Mouse (Mus musculus) heart, postnatal 10 days (tissue): ENCODE data around the gene Nt5e. TPM values are rescaled to one million over a fixed set of nuclear protein-coding genes. Genes with fewer than 3 reads are reported as not detected.
A peak's percentile ranks its signal among the peaks of the same experiment; 100 is the strongest.
"Not testable (repeated sequence)": the region's sequence is repeated elsewhere in the genome, so short reads cannot be mapped to it uniquely, and the experiment has no call there.

Source experiments
- DNase-seq, 2 experiments: peaks; one replicate each; pipeline ENCODE4 v3.0.0; 2021
- intact Hi-C: fragments of 180-260 bp; cut with DNase I; formaldehyde crosslinking; loops from one replicate; pipeline ENCODE4 v1.15.1; 2025
- total RNA-seq, 2 experiments: library from RNA; stranded (reverse); gene quantifications; 2 replicates each; pipeline ENCODE4 v1.2.3; 2021

Nt5e gene
- 10 to 100 TPM; 11.6 to 12.5 TPM for total RNA-seq

DNA sequence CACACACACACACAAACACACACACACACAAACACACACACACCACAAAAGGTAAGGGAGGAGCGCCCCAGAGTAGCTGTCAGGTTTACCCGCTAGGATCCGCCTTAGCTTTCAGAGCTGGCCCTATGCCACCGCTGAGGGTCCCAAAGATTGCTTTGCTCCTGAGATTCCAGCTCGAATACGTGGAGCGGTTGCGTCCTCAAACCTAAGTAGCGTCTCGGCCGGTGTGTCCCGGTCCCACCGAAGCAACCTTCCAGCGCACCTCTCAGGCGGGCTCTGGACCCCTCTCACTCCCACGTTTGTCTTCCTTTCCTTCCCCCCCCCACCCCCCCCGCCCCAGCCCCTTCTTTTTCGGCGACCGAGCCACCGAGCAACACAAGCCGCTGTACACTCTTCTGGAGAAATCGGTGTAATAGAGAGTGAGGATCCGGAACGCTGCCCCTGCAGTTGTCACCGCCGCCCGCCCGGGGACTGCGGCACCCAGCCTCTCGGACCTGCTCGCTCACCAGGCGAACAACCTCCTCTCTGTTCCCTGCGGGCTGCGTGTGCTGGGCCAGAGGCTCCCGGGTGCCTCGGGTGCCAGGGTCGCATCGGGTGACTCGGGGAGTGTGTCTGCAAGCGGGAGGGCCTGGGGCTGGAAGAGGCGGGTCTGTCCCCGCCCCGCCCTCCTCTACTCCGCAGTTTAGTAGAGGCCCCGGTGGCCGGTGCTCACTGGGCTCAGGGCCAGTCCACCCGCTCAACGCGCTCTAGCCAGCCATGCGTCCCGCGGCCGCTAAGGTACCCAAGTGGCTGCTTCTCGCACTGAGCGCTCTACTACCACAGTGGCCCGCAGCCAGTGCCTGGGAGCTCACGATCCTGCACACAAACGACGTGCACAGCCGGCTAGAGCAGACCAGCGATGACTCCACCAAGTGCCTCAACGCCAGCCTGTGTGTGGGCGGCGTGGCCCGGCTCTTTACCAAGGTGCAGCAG, at the start of gene Nt5e:
TSS of gene Nt5e (plus strand) at position 268 of the 972 bp plus-strand sequence.
- intact Hi-C loops: loop anchor here (2.0 to 5.0 kb wide), 3 partner anchors 35 to 65 kb away; no protein-coding TSS in a partner anchor
- DNase-seq: peak; percentile 87 to 89

DNA sequence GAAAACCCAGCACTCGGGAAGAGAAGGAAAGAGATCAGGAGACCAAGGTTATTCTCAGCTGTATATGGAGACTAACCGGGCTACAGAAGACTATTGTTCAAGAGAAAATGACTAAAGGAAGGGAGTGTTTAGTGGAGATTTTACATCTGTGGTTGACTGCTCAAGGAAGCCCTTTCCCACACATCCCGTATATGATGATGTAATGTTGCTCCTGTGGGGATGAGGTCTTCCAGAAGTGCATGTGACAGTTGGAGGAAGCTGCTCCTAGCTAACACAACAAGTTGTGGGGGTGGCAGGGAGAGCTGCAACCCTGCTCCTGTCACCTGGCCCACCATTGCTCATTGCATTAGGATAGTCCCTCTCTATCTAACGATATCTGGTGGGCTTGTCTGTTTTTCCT, 49.4 kb upstream of the Nt5e start:
- intact Hi-C loops: loop anchor here (2.0 kb wide), 1 partner anchor 49 kb away; the partner anchor contains the start of gene Nt5e
- DNase-seq: peak in 1 of 2 experiments; percentile 15

DNA sequence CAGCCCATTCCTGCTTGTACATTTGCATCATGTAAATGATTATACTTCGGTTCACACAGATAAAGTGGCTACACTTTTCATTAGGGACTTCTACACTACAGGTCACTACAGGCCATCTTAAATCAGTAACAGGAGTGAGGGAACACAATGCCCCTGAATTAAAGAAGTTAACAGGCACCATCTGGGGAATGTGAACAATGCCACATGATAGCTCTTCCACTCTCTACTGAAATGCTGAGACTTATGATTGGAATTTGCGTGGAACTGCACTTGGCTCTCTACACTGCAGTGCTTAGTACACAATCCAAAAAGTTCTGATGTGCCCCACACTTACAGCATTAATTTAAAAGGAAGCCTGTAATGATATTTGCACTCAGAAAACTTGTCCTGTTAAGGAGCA, 47.3 kb upstream of the Nt5e start:
- intact Hi-C loops: no loop called here

DNA sequence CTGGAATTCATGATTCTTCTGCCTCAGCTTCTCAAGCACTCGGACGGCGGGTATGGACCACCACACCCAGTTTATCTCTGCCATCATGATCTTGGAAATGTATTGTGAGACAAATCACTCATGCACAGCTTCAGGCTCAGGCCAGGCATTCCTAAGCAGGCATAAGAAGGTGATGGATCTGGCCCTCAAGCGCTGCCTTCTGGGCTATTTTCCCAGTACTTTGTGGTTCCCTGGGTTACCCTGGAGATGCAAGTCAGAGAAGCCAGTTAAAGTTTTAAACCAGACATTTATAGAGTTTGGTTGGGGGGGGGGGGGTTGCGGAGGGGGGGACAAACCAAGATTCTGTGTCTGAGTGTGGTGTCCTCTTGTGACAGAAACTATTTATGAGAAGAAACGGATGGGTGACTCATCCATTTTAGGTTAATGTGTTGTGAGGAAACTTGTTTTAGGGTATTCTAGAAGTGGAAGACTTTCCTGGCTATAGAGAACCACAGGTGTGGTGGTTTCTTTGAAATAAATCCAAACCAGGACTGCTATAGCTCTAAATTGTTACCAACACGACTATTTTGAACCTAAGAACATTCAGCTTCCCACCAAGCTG, 37.3 kb upstream of the Nt5e start:
- DNase-seq: no peak
- intact Hi-C loops: no loop called here

More for the DNA sequence above, 47.3 kb upstream of the Nt5e start:
- DNase-seq: no peak

DNA sequence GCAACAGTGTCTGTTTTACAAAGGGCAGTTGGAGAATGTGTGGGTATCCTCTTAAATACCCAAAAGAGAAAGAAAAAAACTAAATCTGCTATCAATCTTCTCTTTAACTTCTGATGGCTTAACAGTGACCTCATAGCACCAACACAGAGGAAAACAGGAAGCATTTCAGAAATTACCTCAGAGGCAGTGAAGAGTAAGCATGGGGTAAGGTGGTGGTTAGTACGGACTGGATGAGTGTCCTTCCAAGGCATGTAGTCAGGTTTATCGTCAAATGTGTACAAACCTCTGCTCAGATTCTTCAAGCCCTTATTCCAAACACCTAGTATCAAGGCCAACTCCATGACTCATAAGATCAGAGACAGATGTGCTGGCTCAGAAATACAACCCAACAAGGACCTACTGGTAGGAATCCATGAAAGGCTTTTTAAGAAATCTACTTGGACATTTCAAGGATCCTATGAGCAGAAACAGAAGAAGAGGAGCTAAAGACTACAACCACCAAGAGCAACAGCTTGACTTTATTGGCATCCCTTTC, 34.1 kb upstream of the Nt5e start:
- DNase-seq: no peak

DNA sequence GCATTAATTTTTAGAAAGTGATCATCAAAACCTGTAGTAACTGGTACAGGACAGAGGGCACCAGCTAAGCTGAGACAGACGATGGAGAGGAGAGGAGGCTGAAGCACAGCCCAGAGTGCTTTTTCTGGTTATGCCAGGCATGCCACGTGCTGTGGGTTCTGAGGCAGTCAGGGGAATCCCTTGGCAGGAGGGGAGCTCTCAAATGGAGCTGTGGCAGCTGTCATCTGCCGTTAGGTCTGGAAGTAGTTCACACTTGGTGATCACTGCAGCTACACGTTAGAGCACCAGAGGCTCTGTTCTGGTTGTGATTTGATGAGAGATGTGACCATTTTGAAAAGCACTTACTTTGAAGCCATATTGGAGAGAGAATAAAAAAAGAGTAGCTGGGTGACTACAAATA, 31.2 kb upstream of the Nt5e start:
- intact Hi-C loops: no loop called here
- DNase-seq: peak; percentile 44 to 53

More for the DNA sequence above, 34.1 kb upstream of the Nt5e start:
- intact Hi-C loops: no loop called here

DNA sequence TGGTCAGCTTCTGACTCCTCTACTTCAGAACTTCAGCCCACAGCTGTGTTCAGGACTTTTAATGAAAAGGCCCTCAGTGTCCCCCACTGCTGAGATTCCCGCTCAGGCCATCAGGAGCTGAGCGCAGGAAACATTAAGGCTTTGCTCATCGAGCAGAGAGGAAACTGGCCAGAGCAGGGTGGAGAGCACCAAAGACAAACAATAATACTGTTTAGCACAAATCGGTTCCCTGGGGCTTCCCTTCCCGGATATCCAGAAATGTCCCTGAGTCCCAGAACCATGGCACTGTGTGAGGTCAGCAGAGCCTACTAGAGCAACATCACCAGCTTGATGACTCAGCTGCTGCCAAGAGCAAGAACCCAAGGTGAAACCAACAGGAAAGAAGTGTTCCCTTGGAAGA, 30.7 kb upstream of the Nt5e start:
- intact Hi-C loops: no loop called here
- peak; percentile 20 to 25 for DNase-seq

DNA sequence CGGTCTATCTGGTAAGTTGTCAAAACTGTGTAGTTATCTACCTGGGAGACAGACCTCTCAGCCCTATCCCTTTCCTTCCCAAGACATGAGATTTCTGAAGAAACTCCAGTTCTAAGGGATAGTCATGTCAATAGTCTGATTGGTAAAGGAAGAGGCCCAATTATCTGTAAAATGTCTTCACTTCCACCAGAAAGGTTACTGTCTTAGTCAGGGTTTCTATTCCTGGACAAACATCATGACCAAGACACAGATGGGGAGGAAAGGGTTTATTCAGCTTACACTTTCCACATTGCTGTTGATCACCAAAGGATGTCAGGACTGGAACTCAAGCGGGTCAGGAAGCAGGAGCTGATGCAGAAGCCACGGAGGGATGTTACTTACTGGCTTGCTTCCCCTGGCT, 29.8 kb upstream of the Nt5e start:
- DNase-seq, intact Hi-C loops: not testable (repeated sequence)

DNA sequence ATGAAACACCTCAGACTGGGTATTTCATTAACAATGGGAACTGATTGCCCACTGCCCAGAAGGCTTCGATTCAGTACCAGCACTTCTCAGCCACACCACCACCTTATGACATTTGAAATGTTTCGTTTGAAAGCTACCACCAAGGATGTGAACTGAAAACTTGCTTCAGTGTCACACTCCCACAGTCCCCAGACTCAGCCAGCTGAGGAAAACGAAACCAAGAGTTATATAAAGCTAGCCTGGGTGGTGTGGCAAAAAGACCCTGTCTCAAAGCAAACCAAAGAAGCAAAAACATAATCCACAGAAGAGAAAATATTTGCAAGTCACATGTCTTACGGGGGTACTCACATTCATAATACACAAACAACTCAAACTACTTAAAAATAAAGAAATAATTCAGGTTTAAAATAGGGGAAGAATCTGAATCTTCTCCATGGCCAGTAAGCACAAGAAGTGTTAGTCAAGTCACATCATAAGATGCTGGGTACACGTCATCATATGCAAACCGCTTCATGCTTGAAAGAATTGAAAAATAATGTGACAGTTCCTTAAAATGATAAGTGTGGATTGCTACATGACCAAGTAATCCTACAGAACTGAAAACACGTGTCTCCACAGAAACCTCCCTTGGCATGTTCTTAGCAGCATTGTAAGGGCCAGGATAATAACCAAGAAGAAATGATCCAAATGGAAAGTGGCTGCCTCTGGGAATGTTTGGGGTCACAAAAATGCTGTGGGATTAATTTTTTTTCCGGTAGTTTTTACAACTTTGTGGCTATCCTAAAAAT, 28.9 kb upstream of the Nt5e start:
- intact Hi-C loops: no loop called here

DNA sequence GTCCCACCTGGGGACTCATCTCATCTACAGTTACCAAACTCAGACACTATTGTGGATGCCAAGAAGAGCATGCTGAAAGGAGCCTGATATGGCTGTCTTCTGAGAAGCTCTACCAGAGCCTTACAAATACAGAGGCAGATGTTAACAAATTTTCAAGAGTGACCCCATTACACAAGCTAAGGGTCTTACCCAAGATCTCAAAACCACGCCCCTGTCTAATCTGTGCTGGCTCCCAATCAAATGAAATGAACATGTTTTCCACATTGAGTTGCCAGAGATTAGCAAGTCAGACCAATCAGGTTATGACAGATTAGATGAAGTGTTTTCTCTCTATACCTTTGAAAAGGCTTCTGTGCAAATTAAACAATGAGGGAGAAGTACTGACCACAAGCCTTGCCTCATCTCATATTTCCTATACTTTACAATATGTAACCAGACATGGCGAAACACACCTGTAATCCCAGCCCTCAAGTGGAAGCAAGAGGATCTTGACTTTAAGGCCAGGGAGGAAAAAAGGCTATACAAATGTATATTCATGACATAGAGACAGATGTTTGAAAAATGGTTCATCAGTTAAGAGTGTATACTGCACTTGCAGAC, 19.9 kb upstream of the Nt5e start:
- intact Hi-C loops: no loop called here
- no peak for DNase-seq

More for the DNA sequence above, 28.9 kb upstream of the Nt5e start:
- DNase-seq: no peak

DNA sequence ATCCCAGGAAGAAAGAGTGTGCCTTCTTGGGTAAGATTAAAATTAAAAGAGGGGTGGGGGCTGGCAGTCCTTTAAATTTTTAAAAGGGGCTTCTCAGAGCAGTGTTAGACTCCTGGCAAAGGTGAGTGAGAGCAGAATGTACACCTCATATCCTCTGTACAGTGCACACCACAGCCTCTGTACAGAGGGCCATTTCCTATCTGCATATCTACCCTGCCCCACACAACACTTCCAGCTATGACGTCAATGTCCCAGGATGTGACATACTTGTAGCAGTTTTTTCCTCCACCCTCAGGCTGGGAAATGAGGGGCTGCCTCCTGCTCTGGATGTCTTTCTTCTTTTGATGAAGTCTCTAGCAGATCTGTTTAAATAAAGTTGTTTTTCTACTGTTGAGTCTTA, 17.9 kb upstream of the Nt5e start:
- intact Hi-C loops: no loop called here
- DNase-seq: no peak

DNA sequence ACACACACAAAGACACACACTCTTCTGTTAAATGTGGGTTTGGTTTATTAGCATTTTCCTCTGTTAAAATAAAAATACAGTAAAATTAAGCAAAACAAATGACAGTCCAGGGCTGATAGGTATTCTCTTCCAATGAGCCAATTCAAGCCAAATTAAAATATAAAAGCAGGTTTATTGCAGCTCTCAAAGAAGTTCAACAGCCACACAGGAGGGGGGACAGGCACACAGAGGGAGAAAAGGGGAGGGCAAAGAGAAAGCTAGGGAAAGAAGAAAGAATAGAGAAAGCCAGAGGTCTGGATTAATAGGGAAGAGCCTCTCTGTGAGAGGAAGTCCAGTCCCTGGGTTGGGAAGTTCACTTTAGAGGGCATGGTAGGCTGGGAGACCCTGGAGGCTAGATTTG, 7.8 kb upstream of the Nt5e start:
- no peak for DNase-seq
- intact Hi-C loops: no loop called here

DNA sequence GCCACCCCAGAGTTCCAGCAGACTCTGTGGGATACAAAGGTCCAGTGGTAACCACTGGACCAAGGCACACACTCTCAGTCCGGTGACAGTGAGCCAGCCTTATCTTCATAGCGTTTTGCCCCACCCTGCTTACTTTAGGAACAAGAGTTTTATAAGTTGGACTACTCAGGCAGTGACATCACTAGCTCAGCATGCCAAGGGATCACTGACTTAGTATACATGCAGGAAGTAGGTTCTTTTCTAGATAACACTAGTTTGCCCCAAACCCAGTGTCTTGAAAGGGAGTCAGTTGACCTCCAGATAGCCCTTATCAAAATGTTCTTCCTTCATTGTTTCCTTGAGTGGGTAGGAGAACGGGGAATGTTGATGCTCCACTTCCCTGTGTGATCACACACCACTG, 2.4 kb upstream of the Nt5e start:
- intact Hi-C loops: loop anchor here (5.0 kb wide), 2 partner anchors 38 to 62 kb away; no protein-coding TSS in a partner anchor
- DNase-seq: no peak

DNA sequence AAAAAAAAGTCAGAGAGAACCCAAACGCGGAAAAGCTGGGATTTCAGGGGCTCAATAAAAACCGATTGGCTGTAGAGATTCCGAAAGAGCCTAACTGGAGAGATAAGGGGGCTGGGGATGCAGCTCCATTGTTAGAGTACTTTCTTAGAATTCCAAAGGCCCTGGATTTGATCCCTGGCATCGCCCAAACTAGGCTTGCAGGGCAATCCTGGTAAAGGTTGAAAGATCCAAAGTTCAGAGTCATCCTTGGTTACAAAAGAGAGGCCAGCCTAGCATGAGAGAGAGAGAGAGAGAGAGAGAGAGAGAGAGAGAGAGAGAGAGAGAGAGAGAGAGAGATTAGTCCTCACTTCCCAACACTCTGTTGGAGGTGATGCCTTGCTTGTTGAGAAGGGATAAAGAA, 1.7 kb downstream of the Nt5e start:
- intact Hi-C loops: loop anchor here (5.0 kb wide), 2 partner anchors 34 to 66 kb away; no protein-coding TSS in a partner anchor
- DNase-seq: no peak

DNA sequence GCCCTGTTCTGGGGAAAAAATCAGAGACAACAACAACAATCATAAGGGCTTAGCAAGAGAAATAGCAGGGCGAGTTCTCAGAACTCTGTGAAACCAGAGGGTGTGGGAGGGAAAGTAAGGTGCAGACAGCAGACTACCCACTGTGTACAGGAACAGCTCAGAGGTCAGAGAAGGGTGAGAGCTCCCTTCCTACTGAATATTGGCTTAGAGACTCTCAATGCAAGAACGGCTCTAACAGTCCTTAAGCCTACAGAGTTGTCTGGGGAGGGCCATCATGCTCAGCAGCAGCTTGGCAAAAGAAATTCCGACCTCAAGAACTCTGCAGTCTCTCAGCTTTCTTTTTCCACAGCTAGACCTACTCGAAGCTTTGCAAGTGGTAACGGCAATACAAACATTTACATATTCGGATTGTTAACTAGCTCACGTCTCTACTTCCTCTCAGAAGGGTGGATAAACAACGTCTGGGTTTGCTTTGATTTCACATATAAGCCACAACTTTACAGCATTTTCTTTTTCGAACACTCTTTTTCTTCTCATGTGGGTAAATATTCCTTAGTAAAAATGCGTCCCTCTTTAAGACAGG, 2.3 kb downstream of the Nt5e start:
- intact Hi-C loops: loop anchor here (5.0 kb wide), 2 partner anchors 33 to 67 kb away; no protein-coding TSS in a partner anchor
- DNase-seq: peak; percentile 18 to 20

DNA sequence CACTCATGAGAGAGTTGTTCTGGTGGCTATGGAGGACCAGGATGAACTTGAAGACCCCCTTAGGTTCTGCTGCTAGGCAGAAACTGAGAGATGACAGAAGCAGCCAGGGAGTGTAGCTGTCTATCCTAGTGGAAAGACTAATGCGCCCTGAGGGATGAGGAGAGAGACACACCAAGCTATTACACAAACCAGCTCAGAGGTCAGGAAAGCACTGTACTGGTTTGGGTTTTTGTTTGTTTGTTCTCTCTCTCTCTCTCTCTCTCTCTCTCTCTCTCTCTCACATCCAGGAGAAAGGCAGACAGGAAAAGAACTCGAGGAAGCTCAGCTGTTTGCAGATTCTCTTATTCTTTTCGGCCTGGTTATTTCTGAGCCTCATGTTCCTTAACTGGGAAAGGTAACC, 3.3 kb downstream of the Nt5e start:
- intact Hi-C loops: no loop called here
- DNase-seq: no peak

DNA sequence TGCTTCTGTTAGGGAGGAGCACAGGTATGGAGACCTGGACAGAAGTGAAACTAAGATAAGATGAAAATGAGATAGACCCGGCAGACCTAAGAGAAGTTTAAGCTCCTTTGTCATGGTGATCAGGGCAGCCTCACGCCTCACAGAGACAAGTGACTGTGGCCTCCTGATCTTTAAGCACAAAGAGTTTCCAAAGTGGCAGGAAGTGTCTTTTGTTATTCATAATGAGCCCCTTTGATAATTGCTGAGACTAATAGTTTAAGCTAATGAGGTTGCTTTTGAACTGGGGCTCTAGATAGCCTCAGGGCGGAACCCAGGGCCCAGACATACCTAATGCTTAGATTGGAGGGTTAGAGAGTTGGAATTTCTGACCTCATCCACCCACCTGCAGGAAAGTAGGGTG, 5.5 kb downstream of the Nt5e start:
- DNase-seq: no peak
- intact Hi-C loops: no loop called here

DNA sequence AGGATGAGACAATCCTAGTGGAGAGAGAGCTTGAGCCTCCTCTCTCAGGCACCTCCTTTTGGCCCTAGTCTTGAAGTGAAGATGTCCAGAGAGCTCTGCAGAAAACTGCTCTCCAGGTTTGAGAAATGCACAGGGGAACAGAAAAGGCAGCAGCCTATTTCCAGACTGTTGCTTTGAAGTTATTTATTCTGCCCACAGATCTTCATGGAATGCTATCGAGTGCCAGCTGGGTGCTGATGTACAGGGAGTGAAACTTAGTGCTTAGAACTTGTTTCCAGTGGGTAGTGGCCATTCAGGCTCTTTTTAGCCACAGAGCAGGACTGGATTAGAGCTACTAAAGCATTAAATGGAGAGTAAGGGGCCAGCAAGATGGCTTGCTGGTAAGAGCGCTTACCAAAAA, 8.8 kb downstream of the Nt5e start:
- no peak for DNase-seq
- intact Hi-C loops: no loop called here

DNA sequence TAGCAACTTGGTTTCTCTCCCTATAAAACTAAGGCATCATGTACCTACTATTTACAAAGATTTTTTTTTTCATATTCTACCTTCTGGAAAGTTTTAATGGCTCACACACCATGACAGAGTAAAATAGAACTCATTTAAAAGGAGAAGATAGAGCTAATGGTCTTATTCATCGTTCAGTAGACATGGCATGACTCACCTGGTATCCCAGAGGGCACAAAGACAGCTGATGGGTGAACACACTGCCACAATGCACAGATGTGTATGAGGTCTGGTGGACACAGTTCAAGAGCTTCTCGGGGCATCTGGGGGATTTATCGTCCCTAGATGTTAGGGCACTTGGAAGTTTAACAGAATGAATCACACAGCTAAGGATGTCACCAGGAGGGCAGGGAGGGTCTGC, 13.8 kb downstream of the Nt5e start:
- no peak for DNase-seq
- intact Hi-C loops: no loop called here

DNA sequence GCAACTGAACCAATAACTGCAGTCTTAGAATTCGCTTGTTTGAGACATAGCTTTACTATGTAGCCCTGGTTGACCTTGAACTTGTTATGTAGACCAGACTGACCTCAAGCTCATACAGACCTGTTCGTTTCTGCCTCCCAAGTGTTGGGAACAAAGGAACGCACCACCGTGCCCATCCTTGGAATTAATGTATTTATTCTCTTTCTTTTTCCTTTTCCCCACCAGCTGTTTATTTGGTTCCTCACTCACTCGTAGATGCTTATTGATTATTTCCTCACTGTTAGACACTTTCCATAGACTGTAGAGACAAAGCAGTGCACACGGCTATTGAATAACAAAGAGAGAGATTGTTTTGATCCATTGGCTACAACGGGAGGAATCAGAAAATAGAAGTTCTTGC, 15.2 kb downstream of the Nt5e start:
- intact Hi-C loops: no loop called here
- DNase-seq: no peak
